Mouse (Mus musculus) heart, adult 2 months (tissue): Measurements from ENCODE around the gene Ackr3.

Experiments used
- CTCF ChIP-seq: fragments of 200-600 bp; IDR thresholded peaks from 2 replicates; pipeline ENCODE4 v1.8.1; 2022; ENCODE audit warnings: antibody characterized with exemption, mild to moderate bottlenecking, moderate library complexity
- EP300 ChIP-seq: fragments of 200-500 bp; IDR thresholded peaks from 2 replicates; pipeline ENCODE4 v1.6.1; 2011; ENCODE audit warnings: low read depth, low read length, control low read depth; ENCODE audit not compliant: insufficient read depth
- POLR2A ChIP-seq: fragments of 200-500 bp; IDR thresholded peaks from 2 replicates; pipeline ENCODE4 v1.6.1; 2011; ENCODE audit warnings: mild to moderate bottlenecking, low read depth, low read length, control low read depth; ENCODE audit not compliant: insufficient read depth

DNA sequence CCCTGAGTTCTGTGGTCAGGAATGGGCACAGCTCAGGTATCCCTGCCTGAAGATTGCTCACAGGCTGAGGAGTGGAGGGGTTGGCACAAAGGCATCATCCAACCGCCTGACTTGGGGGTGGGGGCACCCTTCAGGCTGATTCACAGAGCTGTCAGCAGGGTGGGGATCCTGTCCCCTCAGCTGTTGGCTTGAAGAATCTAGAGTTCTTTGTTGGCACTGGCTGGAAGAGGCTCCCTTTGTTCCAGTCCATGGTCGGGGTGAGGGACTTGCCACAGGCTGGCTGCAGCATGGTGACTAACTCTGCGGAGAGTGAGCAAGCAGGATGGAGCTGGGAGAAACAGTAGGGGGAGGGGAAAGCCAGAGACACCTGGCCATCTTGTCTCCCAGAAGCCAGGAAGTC lies 39.5 kb upstream of the Ackr3 start:
- TF ChIP-seq CTCF (no peak), EP300 (no peak), POLR2A (no peak)
